Mouse (Mus musculus) kidney, postnatal 36 days (tissue): ENCODE measurements around the gene Prkag2.
A peak's percentile ranks its signal among the peaks of the same experiment; 100 is the strongest.

ENCODE experiments used
- DNase-seq, 2 experiments: peaks; one replicate each; pipeline ENCODE4 v3.0.0; 2021 to 2022; ENCODE audit warnings: mixed read lengths in 2 of 2

The Prkag2 gene

GRCm38 (mm10) chr5:24820627-24821026, 279.8 kb downstream of the Prkag2 start:
- no peak for DNase-seq

DNA sequence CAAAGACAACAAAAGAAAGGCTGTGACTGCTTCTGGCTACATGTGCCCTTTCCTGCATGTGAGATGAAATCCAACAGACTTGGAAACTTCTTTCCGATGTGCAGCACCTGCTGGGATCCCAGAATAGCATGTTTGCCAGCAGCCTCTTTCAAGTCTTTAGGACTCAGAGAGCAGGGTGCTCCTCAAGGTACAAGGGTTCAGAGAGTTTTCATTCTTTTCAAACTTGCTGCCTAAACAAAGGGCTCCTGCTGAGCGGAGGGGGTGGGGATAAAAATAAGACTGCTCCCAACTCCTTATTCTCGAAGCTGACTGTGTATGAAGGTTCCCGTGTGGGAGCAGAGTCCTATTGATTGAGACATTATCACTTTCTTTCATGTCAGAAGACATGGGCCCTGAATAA, 283.3 kb downstream of the Prkag2 start:
- DNase-seq = no peak

- peak in 1 of 2 experiments; percentile 40 for DNase-seq
Measured at GRCm38 (mm10) chr5:24813946-24814345, 286.5 kb downstream of the Prkag2 start.

DNA sequence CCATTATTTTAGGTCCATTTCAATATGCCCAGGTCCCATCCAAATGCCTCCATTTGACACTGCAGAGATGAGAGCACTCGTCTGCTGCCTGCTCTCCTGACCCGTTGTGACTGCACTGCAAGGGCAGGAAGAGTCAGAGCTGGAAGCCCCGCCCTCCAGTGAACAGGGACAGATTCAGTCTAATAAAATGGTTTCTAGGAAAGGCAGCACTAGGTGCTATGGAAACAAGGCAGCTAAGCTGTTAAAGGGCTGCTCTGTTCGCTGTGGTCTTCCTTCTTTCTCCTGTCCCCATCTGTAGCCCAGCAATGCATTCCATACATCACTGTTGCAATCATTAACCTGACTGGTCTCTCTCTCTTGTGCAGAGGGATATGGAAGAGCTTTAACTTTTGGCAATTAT, 287.4 kb downstream of the Prkag2 start:
- DNase-seq = peak; percentile 27 to 52
